Mouse (Mus musculus): Measurements from ENCODE around the gene Ndufb5. TPM values are rescaled to one million over a fixed set of nuclear protein-coding genes. Genes with fewer than 3 reads are reported as not detected.
A peak's percentile ranks its signal among the peaks of the same experiment; 100 is the strongest.
"Not testable (repeated sequence)": the region's sequence is repeated elsewhere in the genome, so short reads cannot be mapped to it uniquely, and the experiment has no call there.

Gene Ndufb5
- polyA plus RNA-seq, 1 experiment from 2014 or later = 322 TPM

DNA sequence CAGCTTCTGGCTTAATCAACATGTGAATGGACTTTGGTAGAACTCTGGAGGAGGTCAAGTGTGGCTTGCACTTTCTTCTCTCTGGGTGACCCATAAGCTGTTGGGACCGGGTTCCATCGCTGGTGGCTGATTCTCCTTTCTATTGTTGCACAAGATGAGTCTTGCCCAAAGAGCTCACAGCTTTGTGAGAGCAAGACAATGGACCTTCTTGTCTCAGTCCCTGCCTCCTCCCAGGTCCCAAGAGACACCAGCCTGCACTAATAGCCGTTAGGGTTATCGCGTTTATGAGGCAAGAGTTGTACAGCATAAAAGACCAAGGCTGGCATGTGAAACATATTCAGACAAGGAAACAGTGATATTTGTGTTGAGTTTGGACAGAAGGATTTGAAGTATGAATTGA is 42.6 kb upstream of the Ndufb5 start:
- no peak overlapping the region for H3K27ac ChIP-seq (replicated peaks)
- no peak for DNase-seq (ENCODE audit: low spot score)
- TF ChIP-seq CTCF (IDR thresholded peaks at IDR 0.05; ENCODE audit: low read depth) (no peak), EP300 (optimal IDR thresholded peaks at IDR 0.05) (no peak)
- no peak overlapping the region for H3K4me3 ChIP-seq (ENCODE audit: low read depth, low read length)
- H3K27me3 ChIP-seq (ENCODE audit: control insufficient read depth, insufficient read depth, low read length) = no peaks in the 10 kb centered on the region
- 65% methylated on average over 5 of the region's 5 CpGs for WGBS
- no peak for ATAC-seq (ENCODE audit: low FRiP score, low TSS enrichment)
- H3K4me1 ChIP-seq (replicated peaks; ENCODE audit: control insufficient read depth, insufficient read depth) = no peaks in the 10 kb centered on the region
- no peak overlapping the region for H3K9ac ChIP-seq (ENCODE audit: low read length)
- H3K4me2 ChIP-seq (replicated peaks; ENCODE audit: low read depth) = no peak overlapping the region
- no peaks in the 10 kb centered on the region for H3K9me3 ChIP-seq (ENCODE audit: control insufficient read depth, low read length)
- no peaks in the 10 kb centered on the region for H3K36me3 ChIP-seq (ENCODE audit: control insufficient read depth, insufficient read depth, low read length)

DNA sequence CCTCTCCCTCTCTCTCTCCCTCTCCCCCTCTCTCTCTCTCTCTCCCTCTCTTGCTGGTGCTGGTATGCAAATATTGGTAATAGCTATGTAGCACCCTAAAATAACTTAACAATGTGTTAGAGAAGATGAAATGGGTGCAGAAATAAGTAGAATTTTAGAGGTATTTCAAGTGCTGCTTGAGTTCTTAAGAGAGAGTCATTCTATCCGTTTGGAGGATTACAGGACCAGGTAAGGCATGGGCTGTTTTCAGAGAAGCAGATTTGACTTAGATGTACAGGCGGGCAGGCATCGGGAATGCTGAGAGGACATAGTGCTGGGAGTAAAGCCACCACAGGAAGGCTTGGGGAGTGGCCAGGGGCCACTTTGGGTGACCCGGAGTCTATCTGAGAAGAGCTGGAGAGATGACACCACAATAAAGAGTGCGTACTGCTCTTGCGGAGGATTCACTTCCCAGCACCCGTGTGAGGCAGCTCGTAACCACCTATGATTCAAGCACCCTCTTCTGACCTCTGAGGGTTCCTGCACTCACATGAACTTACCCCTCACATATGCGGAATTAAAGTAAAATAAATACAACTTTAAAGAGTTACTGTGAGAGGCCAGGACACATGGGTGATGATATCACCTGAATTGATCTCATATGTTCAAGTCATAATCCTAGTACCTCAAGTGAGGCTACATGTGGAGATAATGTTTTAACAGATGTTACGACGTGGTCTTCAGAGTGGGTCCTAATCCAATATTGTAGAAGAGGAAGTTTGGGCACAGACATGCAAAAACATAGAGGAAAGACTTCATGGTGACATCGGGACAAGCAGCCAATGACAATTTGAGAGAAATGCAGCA is 41.8 kb upstream of the Ndufb5 start:
- H3K27ac ChIP-seq (replicated peaks) = no peak overlapping the region
- no peaks in the 10 kb centered on the region for H3K9me3 ChIP-seq (ENCODE audit: control insufficient read depth, low read length)
- H3K4me2 ChIP-seq (replicated peaks; ENCODE audit: low read depth) = no peak overlapping the region
- WGBS = 72% methylated on average over 12 of the region's 12 CpGs
- H3K27me3 ChIP-seq (ENCODE audit: control insufficient read depth, insufficient read depth, low read length) = no peaks in the 10 kb centered on the region
- DNase-seq (ENCODE audit: low spot score) (no peak), ATAC-seq (ENCODE audit: low FRiP score, low TSS enrichment) (no peak)
- H3K4me3 ChIP-seq (ENCODE audit: low read depth, low read length) = no peak overlapping the region
- no peak overlapping the region for H3K9ac ChIP-seq (ENCODE audit: low read length)
- H3K36me3 ChIP-seq (ENCODE audit: control insufficient read depth, insufficient read depth, low read length) = no peaks in the 10 kb centered on the region
- no peaks in the 10 kb centered on the region for H3K4me1 ChIP-seq (replicated peaks; ENCODE audit: control insufficient read depth, insufficient read depth)
- TF ChIP-seq CTCF (IDR thresholded peaks at IDR 0.05; ENCODE audit: low read depth) (peak; percentile 20; the same call in 1 of the 2 replicates), EP300 (optimal IDR thresholded peaks at IDR 0.05) (no peak)

DNA sequence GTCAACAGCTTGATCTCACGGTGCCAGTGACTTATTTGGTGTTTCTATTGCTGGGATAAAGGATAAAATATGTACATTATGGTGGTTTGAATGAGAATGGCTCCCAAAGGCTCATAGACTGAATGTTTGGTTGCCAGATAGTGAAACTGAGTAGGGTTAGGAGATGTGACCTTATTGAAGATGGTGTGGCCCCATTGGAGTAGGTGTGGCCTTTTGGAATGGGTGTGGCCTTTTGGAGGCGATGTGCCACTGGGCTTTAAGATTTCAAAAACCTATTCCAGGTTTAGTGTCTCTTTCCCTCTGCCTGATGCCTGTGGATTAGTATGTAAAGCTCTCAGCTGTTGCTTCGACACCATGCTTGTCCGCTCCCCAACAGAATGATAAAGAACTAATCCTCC is 41.2 kb upstream of the Ndufb5 start:
- TF ChIP-seq CTCF (IDR thresholded peaks at IDR 0.05; ENCODE audit: low read depth) (no peak), EP300 (optimal IDR thresholded peaks at IDR 0.05) (no peak)
- Histone ChIP-seq H3K27me3 (ENCODE audit: control insufficient read depth, insufficient read depth, low read length) (no peaks in the 10 kb centered on the region), H3K9me3 (ENCODE audit: control insufficient read depth, low read length) (no peaks in the 10 kb centered on the region), H3K4me1 (replicated peaks; ENCODE audit: control insufficient read depth, insufficient read depth) (no peaks in the 10 kb centered on the region), H3K36me3 (ENCODE audit: control insufficient read depth, insufficient read depth, low read length) (no peaks in the 10 kb centered on the region), H3K9ac (ENCODE audit: low read length) (no peak overlapping the region), H3K4me3 (ENCODE audit: low read depth, low read length) (no peak overlapping the region), H3K27ac (replicated peaks) (no peak overlapping the region), H3K4me2 (replicated peaks; ENCODE audit: low read depth) (no peak overlapping the region)
- DNase-seq (ENCODE audit: low spot score) = no peak
- WGBS = 86% methylated on average over 4 of the region's 4 CpGs
- ATAC-seq (ENCODE audit: low FRiP score, low TSS enrichment) = no peak

DNA sequence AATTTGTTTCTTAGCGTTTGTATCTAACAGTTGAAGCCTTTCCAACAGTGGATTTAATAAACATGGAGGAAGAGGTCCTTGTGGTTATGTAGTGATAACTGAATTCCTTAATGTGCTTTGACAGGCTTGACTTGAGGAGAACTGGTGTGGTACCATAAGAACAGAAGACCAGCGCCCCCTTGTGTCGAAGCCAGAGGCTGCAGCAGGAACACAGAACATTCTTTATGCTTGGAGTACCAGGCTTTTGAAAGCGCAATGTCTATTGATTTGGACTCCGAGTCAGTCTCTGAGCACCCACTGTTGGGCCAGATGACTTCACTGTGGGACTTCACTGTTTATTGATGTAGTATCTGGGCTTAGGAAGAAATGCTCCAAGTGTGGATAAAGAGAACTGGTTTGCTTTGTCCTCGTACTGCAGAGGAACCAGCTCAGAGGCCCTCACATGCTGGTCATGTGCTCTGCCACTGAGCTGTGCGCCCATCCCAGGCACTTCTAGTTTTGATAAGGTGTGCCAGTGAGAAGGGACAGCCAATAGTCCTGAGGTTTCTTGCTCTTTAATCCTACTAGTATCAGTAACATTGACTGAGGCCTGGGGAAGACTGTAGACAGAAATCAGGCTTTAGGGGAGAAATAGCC is 38.4 kb upstream of the Ndufb5 start:
- TF ChIP-seq EP300 (optimal IDR thresholded peaks at IDR 0.05) (no peak), CTCF (IDR thresholded peaks at IDR 0.05; ENCODE audit: low read depth) (peak; percentile 94)
- H3K36me3 ChIP-seq (ENCODE audit: control insufficient read depth, insufficient read depth, low read length) = no peaks in the 10 kb centered on the region
- 34% methylated on average over 7 of the region's 7 CpGs for WGBS
- H3K27ac ChIP-seq (replicated peaks) = no peak overlapping the region
- no peak overlapping the region for H3K4me2 ChIP-seq (replicated peaks; ENCODE audit: low read depth)
- no peaks in the 10 kb centered on the region for H3K27me3 ChIP-seq (ENCODE audit: control insufficient read depth, insufficient read depth, low read length)
- H3K4me1 ChIP-seq (replicated peaks; ENCODE audit: control insufficient read depth, insufficient read depth) = no peaks in the 10 kb centered on the region
- H3K4me3 ChIP-seq (ENCODE audit: low read depth, low read length) = no peak overlapping the region
- no peaks in the 10 kb centered on the region for H3K9me3 ChIP-seq (ENCODE audit: control insufficient read depth, low read length)
- no peak overlapping the region for H3K9ac ChIP-seq (ENCODE audit: low read length)
- DNase-seq (ENCODE audit: low spot score) (peak; percentile 86), ATAC-seq (ENCODE audit: low FRiP score, low TSS enrichment) (peak; percentile 71; the same call in 1 of the 2 replicates)

DNA sequence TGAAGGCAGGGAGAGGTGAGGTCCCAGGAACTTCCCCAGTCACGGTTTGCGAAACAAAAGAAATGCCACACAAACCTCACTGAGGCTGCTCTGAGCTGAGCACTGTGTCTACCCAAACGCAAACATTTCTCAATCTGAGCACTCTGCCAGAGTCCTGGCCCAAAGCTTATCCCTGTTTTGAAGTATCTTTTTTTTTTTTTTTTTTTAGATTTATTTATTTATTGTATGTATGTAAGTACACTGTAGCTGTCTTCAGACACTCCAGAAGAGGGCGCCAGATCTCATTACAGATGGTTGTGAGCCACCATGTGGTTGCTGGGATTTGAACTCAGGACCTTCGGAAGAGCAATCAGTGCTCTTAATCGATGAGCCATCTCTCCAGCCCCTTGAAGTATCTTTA is 32.8 kb upstream of the Ndufb5 start:
- H3K9ac ChIP-seq (ENCODE audit: low read length); H3K4me3 ChIP-seq (ENCODE audit: low read depth, low read length); H3K27ac ChIP-seq (replicated peaks); H3K27me3 ChIP-seq (ENCODE audit: control insufficient read depth, insufficient read depth, low read length); H3K4me1 ChIP-seq (replicated peaks; ENCODE audit: control insufficient read depth, insufficient read depth); H3K36me3 ChIP-seq (ENCODE audit: control insufficient read depth, insufficient read depth, low read length); H3K9me3 ChIP-seq (ENCODE audit: control insufficient read depth, low read length); ATAC-seq (ENCODE audit: low FRiP score, low TSS enrichment); H3K4me2 ChIP-seq (replicated peaks; ENCODE audit: low read depth); DNase-seq (ENCODE audit: low spot score): not testable (repeated sequence)
- 88% methylated on average over 6 of the region's 6 CpGs for WGBS

DNA sequence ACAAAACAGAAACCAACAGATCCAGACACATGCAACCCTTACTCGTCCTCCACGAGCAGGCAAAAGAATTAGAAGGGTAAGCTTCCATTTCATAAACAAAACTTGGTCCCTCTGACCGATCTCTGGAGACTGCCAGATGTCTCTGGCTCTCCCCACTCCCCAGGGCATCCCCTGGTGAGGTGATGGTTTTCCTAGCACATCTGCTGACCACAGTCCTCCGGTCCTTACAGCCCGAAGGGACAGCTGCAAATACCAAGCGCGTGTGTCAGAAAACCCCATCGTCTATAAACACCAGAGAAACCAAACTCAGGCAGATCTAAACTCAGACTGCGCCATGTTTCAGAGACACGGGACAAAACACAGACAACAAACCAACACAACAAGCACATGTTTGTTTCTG is 32.2 kb upstream of the Ndufb5 start:
- ATAC-seq (ENCODE audit: low FRiP score, low TSS enrichment); H3K36me3 ChIP-seq (ENCODE audit: control insufficient read depth, insufficient read depth, low read length); H3K27ac ChIP-seq (replicated peaks); DNase-seq (ENCODE audit: low spot score); H3K27me3 ChIP-seq (ENCODE audit: control insufficient read depth, insufficient read depth, low read length); H3K4me3 ChIP-seq (ENCODE audit: low read depth, low read length); H3K9ac ChIP-seq (ENCODE audit: low read length); H3K4me1 ChIP-seq (replicated peaks; ENCODE audit: control insufficient read depth, insufficient read depth); H3K4me2 ChIP-seq (replicated peaks; ENCODE audit: low read depth); H3K9me3 ChIP-seq (ENCODE audit: control insufficient read depth, low read length): not testable (repeated sequence)
- WGBS = 80% methylated on average over 10 of the region's 10 CpGs

DNA sequence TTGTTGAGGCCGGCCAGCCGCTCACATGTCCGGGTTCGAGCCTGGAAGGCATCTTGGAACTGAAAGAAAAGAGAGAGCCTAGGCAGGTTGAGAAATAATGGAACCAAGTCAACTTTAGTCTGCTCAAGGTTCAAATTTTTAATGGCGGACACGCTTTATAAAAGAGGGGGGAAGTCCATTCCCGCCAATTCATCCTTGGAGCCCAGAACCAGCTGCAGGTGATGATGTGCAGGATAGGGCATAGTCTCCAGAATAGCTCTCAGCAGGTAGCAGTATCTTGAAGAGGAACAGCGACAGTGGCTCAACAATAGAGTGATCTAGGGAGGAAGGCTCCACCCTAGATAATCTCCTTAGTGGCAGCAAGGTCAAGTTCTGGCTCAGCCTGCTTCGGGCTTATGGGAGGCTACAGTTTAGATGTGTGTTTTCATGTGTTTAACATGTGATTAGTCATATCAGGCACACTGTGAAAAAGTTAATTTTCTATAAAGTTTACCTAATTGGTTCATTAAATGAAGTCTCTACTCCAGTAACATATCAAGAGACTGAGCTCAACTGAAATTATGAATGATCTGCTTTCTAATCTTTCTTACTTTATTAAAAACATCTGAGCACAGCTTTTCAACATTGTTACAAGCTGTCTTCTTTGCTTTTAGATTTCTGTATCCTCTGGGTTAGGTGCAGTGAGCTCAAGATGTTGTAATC is 31.0 kb upstream of the Ndufb5 start, which contains the start of gene Actl6a:
Actl6a (plus strand) TSS at position 652 of the 702 bp plus-strand sequence.
- 77% methylated on average over 9 of the region's 9 CpGs for WGBS
- H3K27ac ChIP-seq (replicated peaks); H3K9ac ChIP-seq (ENCODE audit: low read length); H3K36me3 ChIP-seq (ENCODE audit: control insufficient read depth, insufficient read depth, low read length); H3K4me1 ChIP-seq (replicated peaks; ENCODE audit: control insufficient read depth, insufficient read depth); H3K4me3 ChIP-seq (ENCODE audit: low read depth, low read length); H3K27me3 ChIP-seq (ENCODE audit: control insufficient read depth, insufficient read depth, low read length); ATAC-seq (ENCODE audit: low FRiP score, low TSS enrichment); H3K9me3 ChIP-seq (ENCODE audit: control insufficient read depth, low read length); H3K4me2 ChIP-seq (replicated peaks; ENCODE audit: low read depth); DNase-seq (ENCODE audit: low spot score): not testable (repeated sequence)

Data from stomach, postnatal 0 days (tissue).